Mouse (Mus musculus): ENCODE results near the gene Xlr. TPM values are rescaled to one million over a fixed set of nuclear protein-coding genes. Genes with fewer than 3 reads are reported as not detected.

Gene Xlr
- total RNA-seq (2023), result 1 to 10 TPM; 1.1 to 1.5 TPM

DNA sequence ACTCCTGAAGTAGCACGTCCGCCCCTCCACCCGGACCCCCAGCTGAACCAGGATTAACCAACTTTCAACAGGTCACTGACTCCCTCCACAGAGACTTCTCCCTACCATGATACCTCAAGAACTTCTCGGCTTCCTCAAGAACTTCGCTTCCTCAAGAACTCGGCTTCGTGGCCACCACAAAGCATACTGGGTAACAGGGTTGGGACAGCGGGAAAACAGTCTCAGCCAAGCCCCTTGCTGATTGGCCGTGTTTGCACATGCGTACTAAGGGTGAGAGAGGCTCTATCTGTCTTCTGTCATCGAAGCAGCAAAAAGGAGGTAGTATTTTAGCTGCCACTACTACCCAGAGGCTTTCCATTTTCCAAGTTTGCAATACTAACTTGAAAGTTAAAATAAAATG, at the start of gene Xlr:
Xlr (minus strand) TSS at position 188 of the 400 bp plus-strand sequence.

DNA sequence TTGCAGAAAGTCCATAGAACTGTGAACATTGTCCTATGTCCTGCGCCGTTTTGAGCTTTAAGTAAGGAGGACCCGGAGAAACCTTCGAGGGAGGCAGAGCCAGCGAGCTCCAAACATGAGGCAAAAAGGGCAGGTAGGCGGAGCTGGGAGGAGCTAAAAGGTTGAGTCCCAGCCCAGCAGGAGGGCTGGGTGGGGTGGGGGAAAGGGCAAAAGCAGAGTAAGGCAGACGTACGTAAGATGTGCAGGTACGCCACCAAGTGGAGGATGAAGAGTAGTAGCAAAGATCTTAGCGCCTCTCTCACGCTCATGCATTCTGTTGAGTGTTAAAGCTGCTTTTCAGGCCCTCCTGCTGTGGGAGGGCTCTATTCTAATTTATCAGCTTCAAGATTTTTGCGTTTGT, 21.2 kb downstream of the Xlr start, which contains the start of gene Zfp36l3:
Zfp36l3 (minus strand) TSS at position 119 of the 400 bp plus-strand sequence.

DNA sequence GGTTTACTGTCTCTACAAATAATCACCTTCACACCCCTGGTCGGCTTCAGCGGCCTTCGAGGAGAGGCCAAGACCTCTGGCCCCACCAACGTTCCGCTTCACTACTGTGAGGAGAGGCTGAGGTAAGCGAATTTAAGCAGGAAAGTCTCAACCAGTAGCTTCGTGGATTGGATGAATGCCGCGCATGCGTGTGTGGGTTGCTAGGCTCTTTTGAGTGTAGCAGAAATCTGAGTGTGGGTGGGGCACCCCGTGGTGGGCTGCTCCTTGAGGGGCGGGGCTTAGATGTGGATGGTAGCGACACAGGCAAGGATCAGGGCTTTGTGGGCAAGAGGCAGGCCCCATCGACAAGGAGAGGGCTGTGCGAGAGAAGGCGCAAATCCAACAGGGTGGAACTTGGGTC, 39.8 kb downstream of the Xlr start, which contains the start of gene 1700013H16Rik:
1700013H16Rik (minus strand) TSS at position 96 of the 400 bp plus-strand sequence.

Other genes with a start within 250 kb of the Xlr start
- gene Rtl8c, start 189.7 kb downstream of the Xlr start, total RNA-seq (2023), result 1 to 10 TPM; 1.4 to 1.7 TPM
- not detected for gene Gm14597, start 188.7 kb downstream of the Xlr start, total RNA-seq (2023)
- 10 to 100 TPM in 1 of 2 experiments, 1 to 10 TPM in 1; 7.5 to 13.9 TPM for gene Rtl8a, start 154.0 kb downstream of the Xlr start, total RNA-seq (2023)
- gene Rtl8b, start 127.3 kb downstream of the Xlr start, total RNA-seq (2023), result 1 to 10 TPM; 7.0 to 9.0 TPM
- gene 4930502E18Rik, start 72.9 kb downstream of the Xlr start, total RNA-seq (2023), result not detected
- not detected for gene 1700013H16Rik, start 39.9 kb downstream of the Xlr start, total RNA-seq (2023)
- not detected for gene Zfp36l3, start 21.3 kb downstream of the Xlr start, total RNA-seq (2023)

Measured in neutrophil, adult 83 days (primary cell).